Mouse (Mus musculus): Measurements from ENCODE around the gene Mapk1ip1l.

- TF ChIP-seq POLR2A (IDR thresholded peaks at IDR 0.05; ENCODE audit: borderline replicate concordance, insufficient read depth, low read length) (no peak), CTCF (IDR thresholded peaks at IDR 0.05; ENCODE audit: borderline replicate concordance, insufficient read depth, low read depth, low read length) (no peak)
Observed at GRCm38 (mm10) chr14:47310342-47311181, 12.5 kb downstream of the Mapk1ip1l start.
